Mouse (Mus musculus) heart, adult 2 months (tissue): ENCODE results near the gene Nfic. TPM values are rescaled to one million over a fixed set of nuclear protein-coding genes. Genes with fewer than 3 reads are reported as not detected.

ENCODE experiments used
- DNase-seq, 2 experiments: peaks; one replicate each; pipeline ENCODE4 v3.0.0; 2021
- H3K27ac ChIP-seq: fragments of 200-600 bp; 2 replicates; pipeline ENCODE4 v1.8.1; 2022
- H3K27me3 ChIP-seq: fragments of 200-500 bp; 2 replicates; pipeline ENCODE4 v1.6.1; 2012; ENCODE audit warnings: mild to moderate bottlenecking, low read length, inconsistent platforms, mixed read lengths; ENCODE audit not compliant: control insufficient read depth, insufficient read depth
- H3K36me3 ChIP-seq: fragments of 200-500 bp; 2 replicates; pipeline ENCODE4 v1.6.1; 2012; ENCODE audit warnings: low read length, inconsistent platforms; ENCODE audit not compliant: control insufficient read depth, insufficient read depth
- H3K4me1 ChIP-seq: fragments of 200-500 bp; 2 replicates; pipeline ENCODE4 v1.6.1; 2011; ENCODE audit warnings: low read length; ENCODE audit not compliant: control insufficient read depth, insufficient read depth
- H3K4me3 ChIP-seq: fragments of 200-600 bp; 2 replicates; pipeline ENCODE4 v1.8.1; 2022
- H3K79me2 ChIP-seq: fragments of 200-500 bp; replicated peaks from 2 replicates; pipeline ENCODE4 v1.6.1; 2012; ENCODE audit warnings: mild to moderate bottlenecking, inconsistent platforms, low read length, moderate library complexity, mixed read lengths; ENCODE audit not compliant: control insufficient read depth, insufficient read depth
- H3K9ac ChIP-seq: fragments of 200-500 bp; 2 replicates; pipeline ENCODE4 v1.6.1; 2012; ENCODE audit warnings: low read depth, mild to moderate bottlenecking, control low read depth, inconsistent platforms, low read length, mixed read lengths
- CTCF ChIP-seq: fragments of 200-600 bp; IDR thresholded peaks from 2 replicates; pipeline ENCODE4 v1.8.1; 2022; ENCODE audit warnings: antibody characterized with exemption, mild to moderate bottlenecking, moderate library complexity
- EP300 ChIP-seq: fragments of 200-500 bp; IDR thresholded peaks from 2 replicates; pipeline ENCODE4 v1.6.1; 2011; ENCODE audit warnings: low read depth, low read length, control low read depth; ENCODE audit not compliant: insufficient read depth
- POLR2A ChIP-seq: fragments of 200-500 bp; IDR thresholded peaks from 2 replicates; pipeline ENCODE4 v1.6.1; 2011; ENCODE audit warnings: mild to moderate bottlenecking, low read depth, low read length, control low read depth; ENCODE audit not compliant: insufficient read depth
- WGBS: fragments of 180-500 bp; shearing (Covaris S2); methylation state at CpG from one replicate; pipeline ENCODE4 v1.1.7; 2018; 5-methylcytosine and 5-hydroxymethylcytosine counted together
- intact Hi-C: fragments of 180-260 bp; cut with DNase I; formaldehyde crosslinking; loops from one replicate; pipeline ENCODE4 v1.15.1; 2025
- polyA plus RNA-seq: library from polyadenylated mRNA; depleted of rRNA; stranded (reverse); fragments of >200 nt; gene quantifications from 2 replicates; pipeline ENCODE4 v1.2.3, GENCODE M21; 2012
- total RNA-seq, 2 experiments: library from RNA; stranded (reverse); gene quantifications; 2 replicates each; pipeline ENCODE4 v1.2.3; 2021

Nfic gene
- total and polyA plus RNA-seq, 3 experiments = 80.1 to 104 (median 94.2) TPM

DNA sequence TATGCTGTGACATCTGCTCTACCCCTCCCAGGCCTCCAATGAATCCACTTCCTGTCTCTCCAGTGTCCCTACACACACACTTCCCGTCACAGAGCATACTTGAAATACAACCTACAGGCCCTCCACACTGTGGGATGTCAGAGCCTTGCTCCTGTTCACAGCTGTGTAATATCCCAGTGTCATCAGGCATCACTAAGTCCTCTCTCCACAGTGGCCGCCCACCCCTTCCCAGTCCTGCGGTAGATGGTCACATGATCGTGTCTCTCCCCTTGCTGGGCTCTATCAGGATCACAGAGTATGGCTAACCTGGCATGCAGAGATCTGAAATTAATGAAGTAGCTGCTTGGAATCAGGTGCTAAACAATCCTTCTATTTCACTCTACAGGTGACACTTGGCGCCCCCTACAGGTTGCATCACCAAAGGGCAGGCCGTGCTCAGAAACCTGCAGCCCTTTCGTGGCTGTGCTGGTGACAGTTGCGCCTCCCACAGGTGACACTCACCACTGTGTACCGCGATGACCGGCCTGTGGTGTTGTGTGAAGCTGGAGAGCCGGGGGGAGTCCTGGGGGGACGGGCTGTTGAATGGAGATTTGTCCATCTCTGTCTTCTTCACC, 49.7 kb downstream of the Nfic start:
- DNase-seq = peak; percentile 64 to 73
- no peak overlapping the region for H3K4me3 ChIP-seq
- intact Hi-C loops = loop anchor here (2.0 to 5.0 kb wide), 2 partner anchors 15 to 37 kb away; no protein-coding TSS in a partner anchor
- H3K27ac ChIP-seq = peak overlapping the region; percentile 91
- WGBS = 53% methylated on average over 13 of the region's 13 CpGs
- H3K9ac ChIP-seq = no peak overlapping the region
- no peaks in the 10 kb centered on the region for H3K79me2 ChIP-seq
- no peaks in the 10 kb centered on the region for H3K27me3 ChIP-seq
- H3K36me3 ChIP-seq = peaks cover 11% of the 10 kb centered on the region
- peaks cover 45% of the 10 kb centered on the region for H3K4me1 ChIP-seq
- TF ChIP-seq CTCF (peak; percentile 88), EP300 (0 out of 2 replicates have a peak, but pooled peaks have one; percentile 33), POLR2A (no peak)

DNA sequence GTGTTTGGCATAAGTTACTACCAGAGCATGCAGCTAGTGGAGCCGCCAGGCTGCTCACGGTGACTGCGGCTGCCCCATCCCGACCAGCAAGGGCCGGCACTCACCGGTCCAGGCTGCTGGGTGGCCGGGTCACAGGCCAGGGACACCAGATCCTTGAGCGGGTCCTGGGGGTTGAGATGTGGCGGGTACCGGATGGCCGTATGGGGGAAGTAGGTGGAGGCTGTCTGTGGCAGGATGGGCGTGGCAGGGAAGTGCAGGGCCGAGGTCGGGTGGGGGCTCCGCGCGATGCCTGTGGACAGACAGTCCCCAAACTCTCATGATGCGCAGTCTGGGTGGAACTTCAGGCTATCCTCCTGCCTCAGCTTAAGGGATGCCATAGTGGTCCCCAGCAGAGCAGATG, 50.7 kb downstream of the Nfic start:
- Histone ChIP-seq H3K4me3 (no peak overlapping the region), H3K36me3 (peaks cover 11% of the 10 kb centered on the region), H3K27me3 (no peaks in the 10 kb centered on the region), H3K79me2 (no peaks in the 10 kb centered on the region), H3K27ac (peak overlapping the region; percentile 68), H3K9ac (peak overlapping the region; percentile 10; the same call in 1 of the 2 replicates), H3K4me1 (peaks cover 36% of the 10 kb centered on the region)
- intact Hi-C loops = loop anchor here (2.0 to 5.0 kb wide), 2 partner anchors 14 to 38 kb away; no protein-coding TSS in a partner anchor
- no peak for TF ChIP-seq CTCF
- TF ChIP-seq EP300 = 0 out of 2 replicates have a peak, but pooled peaks have one; percentile 20
- WGBS = 42% methylated on average over 18 of the region's 18 CpGs
- peak in 1 of 2 experiments; percentile 71 for DNase-seq

GRCm38 (mm10) chr10:81404082-81404481, 51.4 kb downstream of the Nfic start:
- no peak for DNase-seq
- Histone ChIP-seq H3K27me3 (no peaks in the 10 kb centered on the region), H3K4me1 (peaks cover 33% of the 10 kb centered on the region), H3K9ac (no peak overlapping the region), H3K4me3 (no peak overlapping the region), H3K27ac (peak overlapping the region; percentile 68; the same call in 1 of the 2 replicates), H3K79me2 (no peaks in the 10 kb centered on the region), H3K36me3 (peaks cover 9% of the 10 kb centered on the region)
- intact Hi-C loops = loop anchor here (2.0 kb wide), 1 partner anchor 13 kb away; no protein-coding TSS in a partner anchor
- TF ChIP-seq POLR2A (no peak), EP300 (no peak), CTCF (no peak)
- WGBS = 51% methylated on average over 9 of the region's 9 CpGs

- intact Hi-C loops = no loop called here
- WGBS = 83% methylated on average over 10 of the region's 10 CpGs
- no peak overlapping the region for H3K9ac ChIP-seq
- no peak for TF ChIP-seq POLR2A
- no peak for TF ChIP-seq EP300
- no peak for TF ChIP-seq CTCF
- H3K27me3 ChIP-seq = no peaks in the 10 kb centered on the region
- peaks cover 30% of the 10 kb centered on the region for H3K4me1 ChIP-seq
- no peaks in the 10 kb centered on the region for H3K79me2 ChIP-seq
- DNase-seq = no peak
- peaks cover 8% of the 10 kb centered on the region for H3K36me3 ChIP-seq
- peak overlapping the region; percentile 17 for H3K27ac ChIP-seq
- no peak overlapping the region for H3K4me3 ChIP-seq
These were observed 51.9 kb downstream of the Nfic start for GRCm38 (mm10) chr10:81403511-81403910.

DNA sequence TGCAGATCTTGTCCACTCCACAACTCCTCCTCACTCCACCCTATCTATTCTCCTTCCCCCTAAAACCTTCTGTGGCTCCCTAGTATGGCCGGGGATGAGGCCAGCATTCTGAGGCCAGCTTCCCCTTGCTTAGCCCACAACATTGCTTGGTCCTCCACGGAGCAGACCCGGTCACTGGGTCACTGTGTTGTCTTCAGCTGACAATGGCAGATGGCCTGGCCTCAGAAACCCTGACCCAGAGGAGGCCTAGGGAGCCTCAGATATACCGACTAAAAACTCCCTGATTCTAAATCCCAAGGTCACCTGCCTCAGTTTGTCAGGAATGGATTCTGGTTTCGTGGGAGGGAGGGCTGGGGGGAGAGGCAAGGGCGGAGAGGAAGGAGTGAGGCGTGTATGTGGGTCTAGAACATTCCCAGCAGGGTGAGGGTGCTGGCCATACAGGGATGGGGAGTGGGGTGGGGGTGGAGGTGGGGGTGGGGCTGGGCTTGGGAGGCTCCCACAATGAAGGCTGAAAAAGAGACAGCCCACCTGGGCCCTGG, 53.1 kb downstream of the Nfic start:
- H3K36me3 ChIP-seq = no peaks in the 10 kb centered on the region; the same call in none of the 2 replicates
- no peak for TF ChIP-seq EP300
- TF ChIP-seq CTCF = no peak
- no peak for TF ChIP-seq POLR2A
- peaks cover 22% of the 10 kb centered on the region for H3K4me1 ChIP-seq
- WGBS = 27% methylated on average over 7 of the region's 7 CpGs
- H3K27me3 ChIP-seq = no peaks in the 10 kb centered on the region
- peak overlapping the region; percentile 83 for H3K27ac ChIP-seq
- DNase-seq = no peak
- no peak overlapping the region for H3K4me3 ChIP-seq
- no peak overlapping the region for H3K9ac ChIP-seq
- intact Hi-C loops = no loop called here
- no peaks in the 10 kb centered on the region for H3K79me2 ChIP-seq
